Mouse (Mus musculus): ENCODE results near the gene Mamld1. TPM values are rescaled to one million over a fixed set of nuclear protein-coding genes. Genes with fewer than 3 reads are reported as not detected.

Mamld1 gene
- total and polyA plus RNA-seq, 2 experiments from 2014 or later, result 4.8 to 13.4 TPM

GRCm38 (mm10) chrX:71052115-71052478, 2.0 kb downstream of the Mamld1 start:
- H3K36me3 ChIP-seq (ENCODE audit: insufficient read depth, low read length), result no peaks in the 10 kb centered on the region
- DNase-seq (ENCODE audit: low spot score) (peak; percentile 87), ATAC-seq (peak; percentile 74)
- H3K4me3 ChIP-seq (ENCODE audit: low read length), result peak overlapping the region; percentile 50
- H3K27ac ChIP-seq, result peak overlapping the region; percentile 73
- peak overlapping the region; percentile 68 for H3K4me2 ChIP-seq (ENCODE audit: low read depth, low read length)
- TF ChIP-seq CTCF (IDR thresholded peaks at IDR 0.05; ENCODE audit: low read depth), result peak; percentile 79
- no peaks in the 10 kb centered on the region for H3K4me1 ChIP-seq (ENCODE audit: insufficient read depth, low read length)
- no peaks in the 10 kb centered on the region for H3K27me3 ChIP-seq (ENCODE audit: insufficient read depth, low read length)
- no peaks in the 10 kb centered on the region for H3K9me3 ChIP-seq (ENCODE audit: low read length)
- 29% methylated on average over 19 of the region's 19 CpGs for WGBS
- H3K9ac ChIP-seq (replicated peaks; ENCODE audit: low read length), result peak overlapping the region; percentile 49; the same call in 1 of the 2 replicates

GRCm38 (mm10) chrX:71052481-71053216, 2.6 kb downstream of the Mamld1 start:
- H3K4me1 ChIP-seq (ENCODE audit: insufficient read depth, low read length), result no peaks in the 10 kb centered on the region
- peak overlapping the region; percentile 68 for H3K4me2 ChIP-seq (ENCODE audit: low read depth, low read length)
- H3K27ac ChIP-seq, result peak overlapping the region; percentile 73
- TF ChIP-seq CTCF (IDR thresholded peaks at IDR 0.05; ENCODE audit: low read depth), result no peak
- H3K9me3 ChIP-seq (ENCODE audit: low read length), result no peaks in the 10 kb centered on the region
- no peaks in the 10 kb centered on the region for H3K36me3 ChIP-seq (ENCODE audit: insufficient read depth, low read length)
- H3K9ac ChIP-seq (replicated peaks; ENCODE audit: low read length), result no peak overlapping the region
- ATAC-seq, result peak; percentile 46
- WGBS, result 36% methylated on average over 8 of the region's 8 CpGs
- H3K27me3 ChIP-seq (ENCODE audit: insufficient read depth, low read length), result no peaks in the 10 kb centered on the region
- DNase-seq (ENCODE audit: low spot score), result peak; percentile 38
- H3K4me3 ChIP-seq (ENCODE audit: low read length), result peak overlapping the region; percentile 50

- H3K4me1 ChIP-seq (ENCODE audit: insufficient read depth, low read length), result no peaks in the 10 kb centered on the region
- no peak overlapping the region for H3K27ac ChIP-seq
- no peak overlapping the region for H3K4me3 ChIP-seq (ENCODE audit: low read length)
- no peaks in the 10 kb centered on the region for H3K27me3 ChIP-seq (ENCODE audit: insufficient read depth, low read length)
- WGBS, result 51% methylated on average over 5 of the region's 5 CpGs
- H3K9me3 ChIP-seq (ENCODE audit: low read length), result no peaks in the 10 kb centered on the region
- H3K36me3 ChIP-seq (ENCODE audit: insufficient read depth, low read length), result no peaks in the 10 kb centered on the region
- no peak overlapping the region for H3K9ac ChIP-seq (replicated peaks; ENCODE audit: low read length)
- no peak for TF ChIP-seq CTCF (IDR thresholded peaks at IDR 0.05; ENCODE audit: low read depth)
- peak overlapping the region; percentile 68 for H3K4me2 ChIP-seq (ENCODE audit: low read depth, low read length)
- DNase-seq (ENCODE audit: low spot score), result no peak
- no peak for ATAC-seq
These were observed 3.2 kb downstream of the Mamld1 start for GRCm38 (mm10) chrX:71053246-71053645.

GRCm38 (mm10) chrX:71056968-71057367, 6.9 kb downstream of the Mamld1 start:
- 88% methylated on average over 2 of the region's 2 CpGs for WGBS
- Histone ChIP-seq H3K9ac (replicated peaks; ENCODE audit: low read length) (no peak overlapping the region), H3K4me3 (ENCODE audit: low read length) (no peak overlapping the region), H3K9me3 (ENCODE audit: low read length) (no peaks in the 10 kb centered on the region), H3K27ac (no peak overlapping the region), H3K27me3 (ENCODE audit: insufficient read depth, low read length) (no peaks in the 10 kb centered on the region), H3K36me3 (ENCODE audit: insufficient read depth, low read length) (no peaks in the 10 kb centered on the region), H3K4me1 (ENCODE audit: insufficient read depth, low read length) (no peaks in the 10 kb centered on the region), H3K4me2 (ENCODE audit: low read depth, low read length) (no peak overlapping the region)
- no peak for TF ChIP-seq CTCF (IDR thresholded peaks at IDR 0.05; ENCODE audit: low read depth)
- no peak for ATAC-seq
- DNase-seq (ENCODE audit: low spot score), result no peak

GRCm38 (mm10) chrX:71085092-71085807, 35.2 kb downstream of the Mamld1 start:
- no peak overlapping the region for H3K27ac ChIP-seq
- no peak overlapping the region for H3K4me3 ChIP-seq (ENCODE audit: low read length)
- 64% methylated on average over 4 of the region's 4 CpGs for WGBS
- no peaks in the 10 kb centered on the region for H3K36me3 ChIP-seq (ENCODE audit: insufficient read depth, low read length)
- H3K9ac ChIP-seq (replicated peaks; ENCODE audit: low read length), result no peak overlapping the region
- H3K9me3 ChIP-seq (ENCODE audit: low read length), result no peaks in the 10 kb centered on the region
- DNase-seq (ENCODE audit: low spot score) (peak; percentile 28), ATAC-seq (no peak)
- no peak for TF ChIP-seq CTCF (IDR thresholded peaks at IDR 0.05; ENCODE audit: low read depth)
- no peaks in the 10 kb centered on the region for H3K27me3 ChIP-seq (ENCODE audit: insufficient read depth, low read length)
- no peaks in the 10 kb centered on the region for H3K4me1 ChIP-seq (ENCODE audit: insufficient read depth, low read length)
- no peak overlapping the region for H3K4me2 ChIP-seq (ENCODE audit: low read depth, low read length)

GRCm38 (mm10) chrX:71087370-71088079, 37.5 kb downstream of the Mamld1 start:
- H3K27me3 ChIP-seq (ENCODE audit: insufficient read depth, low read length), result no peaks in the 10 kb centered on the region
- no peaks in the 10 kb centered on the region for H3K9me3 ChIP-seq (ENCODE audit: low read length)
- ATAC-seq (no peak), DNase-seq (ENCODE audit: low spot score) (no peak)
- no peak for TF ChIP-seq CTCF (IDR thresholded peaks at IDR 0.05; ENCODE audit: low read depth)
- no peak overlapping the region for H3K9ac ChIP-seq (replicated peaks; ENCODE audit: low read length)
- no peaks in the 10 kb centered on the region for H3K36me3 ChIP-seq (ENCODE audit: insufficient read depth, low read length)
- no peak overlapping the region for H3K27ac ChIP-seq
- H3K4me3 ChIP-seq (ENCODE audit: low read length), result no peak overlapping the region
- no peak overlapping the region for H3K4me2 ChIP-seq (ENCODE audit: low read depth, low read length)
- no peaks in the 10 kb centered on the region for H3K4me1 ChIP-seq (ENCODE audit: insufficient read depth, low read length)
- 63% methylated on average over 4 of the region's 4 CpGs for WGBS
